Mouse (Mus musculus) stomach, postnatal 0 days (tissue): ENCODE data around the gene Cenpv. TPM values are rescaled to one million over a fixed set of nuclear protein-coding genes. Genes with fewer than 3 reads are reported as not detected.
A peak's percentile ranks its signal among the peaks of the same experiment; 100 is the strongest.

Experiments used
- ATAC-seq: fragments of 200-750 bp; cut with Nextera tagmentation; 2 replicates; pipeline ENCODE4 v1.8.0; 2017; ENCODE audit not compliant: low FRiP score, low TSS enrichment
- DNase-seq: peaks from one replicate; pipeline ENCODE4 v3.0.0-alpha.2; 2016; ENCODE audit warnings: low spot score
- H3K27ac ChIP-seq: fragments of 300-500 bp; sonication (generic); replicated peaks from 2 replicates; pipeline ENCODE4 v1.5.1; 2014; ENCODE audit warnings: mild to moderate bottlenecking, control low read depth
- H3K27me3 ChIP-seq: fragments of 300-500 bp; sonication (generic); 2 replicates; pipeline ENCODE4 v1.6.1; 2014; ENCODE audit warnings: low read length; ENCODE audit not compliant: control insufficient read depth, insufficient read depth
- H3K36me3 ChIP-seq: fragments of 300-500 bp; sonication (generic); 2 replicates; pipeline ENCODE4 v1.6.1; 2014; ENCODE audit warnings: low read length, mixed read lengths; ENCODE audit not compliant: control insufficient read depth, insufficient read depth
- H3K4me1 ChIP-seq: fragments of 300-500 bp; sonication (generic); replicated peaks from 2 replicates; pipeline ENCODE4 v1.6.1; 2014; ENCODE audit warnings: antibody characterized with exemption; ENCODE audit not compliant: control insufficient read depth, insufficient read depth
- H3K4me2 ChIP-seq: fragments of 300-500 bp; sonication (generic); replicated peaks from 2 replicates; pipeline ENCODE4 v1.6.1; 2014; ENCODE audit warnings: low read depth, mild to moderate bottlenecking, control low read depth, moderate library complexity
- H3K4me3 ChIP-seq: fragments of 300-500 bp; sonication (generic); 2 replicates; pipeline ENCODE4 v1.5.1; 2014; ENCODE audit warnings: low read depth, low read length, control low read depth
- H3K9ac ChIP-seq: fragments of 300-500 bp; sonication (generic); 2 replicates; pipeline ENCODE4 v1.6.1; 2014; ENCODE audit warnings: mild to moderate bottlenecking, low read length, control low read depth, mixed read lengths
- H3K9me3 ChIP-seq: fragments of 300-500 bp; sonication (generic); 2 replicates; pipeline ENCODE4 v1.6.1; 2016; ENCODE audit warnings: low read length; ENCODE audit not compliant: control insufficient read depth
- CTCF ChIP-seq: IDR thresholded peaks from 2 replicates; pipeline ENCODE4 v1.5.1; 2016; ENCODE audit warnings: antibody characterized with exemption, low read depth, mild to moderate bottlenecking, moderate library complexity
- EP300 ChIP-seq: optimal IDR thresholded peaks from 2 replicates; pipeline ENCODE3; 2016; ENCODE audit warnings: antibody characterized with exemption
- WGBS: fragments of 180-500 bp; shearing (Covaris S2); extraction: QIAGEN DNeasy Blood & Tissue Kit; methylation state at CpG from one replicate; pipeline ENCODE4 v1.1.7; 2014; 5-methylcytosine and 5-hydroxymethylcytosine counted together
- polyA plus RNA-seq: library from polyadenylated mRNA; unstranded; fragments of >200 nt; fragmentation: Nextera tagmentation; extraction: Ambion mirVana; gene quantifications from 2 replicates; pipeline ENCODE4 v1.2.1, GENCODE M21; 2015

Gene Cenpv
- polyA plus RNA-seq, 1 experiment from 2014 or later = 17.8 TPM

DNA sequence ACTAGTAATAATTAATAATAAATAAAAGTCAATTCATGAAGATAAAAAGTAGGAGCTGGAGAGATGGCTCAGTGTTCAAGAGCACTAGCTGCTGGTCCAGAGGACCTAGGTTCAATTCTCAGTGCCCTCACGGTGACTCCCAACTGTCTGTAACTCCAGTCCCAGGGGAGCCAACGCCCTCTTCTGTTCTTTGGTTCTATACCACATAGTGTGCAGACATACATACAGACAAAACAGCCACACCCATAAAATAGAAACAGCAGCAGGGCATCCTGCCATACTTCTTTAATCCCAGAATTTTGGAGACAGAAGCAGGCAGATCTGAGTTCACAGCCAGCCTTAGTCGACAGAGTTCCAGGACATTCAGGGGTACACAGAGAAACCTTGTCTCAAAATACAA, 4.9 kb upstream of the Cenpv start:
- no peaks in the 10 kb centered on the region for H3K4me1 ChIP-seq
- DNase-seq (no peak), ATAC-seq (no peak)
- 87% methylated on average over 3 of the region's 3 CpGs for WGBS
- no peaks in the 10 kb centered on the region for H3K36me3 ChIP-seq
- no peak overlapping the region for H3K9ac ChIP-seq
- no peaks in the 10 kb centered on the region for H3K27me3 ChIP-seq
- no peak overlapping the region for H3K4me2 ChIP-seq
- H3K9me3 ChIP-seq = no peaks in the 10 kb centered on the region
- TF ChIP-seq EP300 (no peak), CTCF (no peak)
- no peak overlapping the region for H3K4me3 ChIP-seq
- H3K27ac ChIP-seq = no peak overlapping the region

DNA sequence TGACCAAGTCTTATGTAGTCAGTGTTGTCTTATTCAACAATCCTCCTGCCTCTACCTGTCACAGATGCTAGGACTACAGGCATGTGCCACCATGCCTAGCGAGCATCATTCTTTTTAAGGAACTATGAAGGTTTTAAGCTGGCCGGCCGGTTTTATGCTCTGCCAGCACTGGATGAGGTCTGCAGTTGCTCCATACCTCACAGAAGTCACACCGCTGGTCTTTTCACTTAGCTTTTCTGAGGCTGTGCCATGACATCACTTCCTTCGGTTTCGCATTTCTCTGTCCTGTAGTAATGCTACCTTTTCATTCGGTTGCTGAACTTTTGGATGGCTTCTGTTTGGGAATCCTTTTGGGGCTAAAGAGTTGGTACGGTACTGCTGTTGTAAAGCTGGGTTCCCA, 2.5 kb upstream of the Cenpv start:
- ATAC-seq = no peak
- Histone ChIP-seq H3K4me3 (no peak overlapping the region), H3K4me1 (peaks cover 3% of the 10 kb centered on the region), H3K27me3 (no peaks in the 10 kb centered on the region), H3K27ac (no peak overlapping the region), H3K9me3 (no peaks in the 10 kb centered on the region), H3K9ac (no peak overlapping the region), H3K36me3 (no peaks in the 10 kb centered on the region), H3K4me2 (no peak overlapping the region)
- no peak for DNase-seq
- TF ChIP-seq CTCF = no peak
- no peak for TF ChIP-seq EP300
- WGBS = 65% methylated on average over 8 of the region's 8 CpGs

DNA sequence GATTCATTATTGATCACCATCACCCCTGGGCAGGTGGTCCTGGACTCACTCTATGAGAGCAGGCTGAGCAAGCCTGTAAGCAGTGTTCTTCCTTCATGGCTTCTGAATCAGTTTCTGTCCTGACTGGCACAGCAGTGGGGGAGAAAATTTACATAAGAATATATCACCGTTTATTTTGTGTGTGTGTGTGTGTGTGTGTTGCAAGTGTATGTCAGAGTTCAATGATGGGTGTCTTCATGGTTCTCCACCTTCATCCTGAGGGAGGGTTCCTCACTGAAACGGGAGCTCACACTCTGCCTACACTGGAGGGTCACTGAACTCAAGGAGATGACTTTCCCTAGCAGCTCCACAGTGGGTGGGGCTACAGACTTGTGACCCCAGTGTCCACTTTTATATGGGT, 1.9 kb upstream of the Cenpv start:
- 52% methylated on average over 2 of the region's 2 CpGs for WGBS
- Histone ChIP-seq H3K4me3 (no peak overlapping the region), H3K36me3 (no peaks in the 10 kb centered on the region), H3K4me2 (no peak overlapping the region), H3K27ac (no peak overlapping the region), H3K9ac (no peak overlapping the region), H3K9me3 (no peaks in the 10 kb centered on the region), H3K27me3 (no peaks in the 10 kb centered on the region), H3K4me1 (peaks cover 3% of the 10 kb centered on the region)
- TF ChIP-seq EP300 = no peak
- no peak for TF ChIP-seq CTCF
- ATAC-seq (no peak), DNase-seq (no peak)

DNA sequence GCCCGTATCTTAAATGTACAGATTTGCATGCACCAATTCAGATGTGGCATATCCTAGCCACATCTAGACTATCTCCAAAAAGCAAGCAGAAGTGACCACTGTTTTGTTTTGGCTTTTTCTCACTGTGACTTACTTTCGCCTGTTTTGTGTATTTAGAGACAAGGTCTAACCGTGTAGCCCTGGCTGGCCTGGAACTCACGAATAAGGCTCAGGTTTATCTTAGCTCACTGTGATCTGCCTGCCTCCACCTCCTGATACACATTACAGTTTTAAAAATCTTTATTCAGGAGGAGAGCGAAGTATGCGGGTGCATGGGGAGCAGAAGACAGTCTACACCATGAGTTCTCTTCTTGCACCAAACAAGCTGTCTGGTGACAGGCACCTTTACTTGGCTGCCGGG, 1.1 kb upstream of the Cenpv start:
- 88% methylated on average over 7 of the region's 7 CpGs for WGBS
- H3K4me2 ChIP-seq = no peak overlapping the region
- no peak overlapping the region for H3K4me3 ChIP-seq

DNA sequence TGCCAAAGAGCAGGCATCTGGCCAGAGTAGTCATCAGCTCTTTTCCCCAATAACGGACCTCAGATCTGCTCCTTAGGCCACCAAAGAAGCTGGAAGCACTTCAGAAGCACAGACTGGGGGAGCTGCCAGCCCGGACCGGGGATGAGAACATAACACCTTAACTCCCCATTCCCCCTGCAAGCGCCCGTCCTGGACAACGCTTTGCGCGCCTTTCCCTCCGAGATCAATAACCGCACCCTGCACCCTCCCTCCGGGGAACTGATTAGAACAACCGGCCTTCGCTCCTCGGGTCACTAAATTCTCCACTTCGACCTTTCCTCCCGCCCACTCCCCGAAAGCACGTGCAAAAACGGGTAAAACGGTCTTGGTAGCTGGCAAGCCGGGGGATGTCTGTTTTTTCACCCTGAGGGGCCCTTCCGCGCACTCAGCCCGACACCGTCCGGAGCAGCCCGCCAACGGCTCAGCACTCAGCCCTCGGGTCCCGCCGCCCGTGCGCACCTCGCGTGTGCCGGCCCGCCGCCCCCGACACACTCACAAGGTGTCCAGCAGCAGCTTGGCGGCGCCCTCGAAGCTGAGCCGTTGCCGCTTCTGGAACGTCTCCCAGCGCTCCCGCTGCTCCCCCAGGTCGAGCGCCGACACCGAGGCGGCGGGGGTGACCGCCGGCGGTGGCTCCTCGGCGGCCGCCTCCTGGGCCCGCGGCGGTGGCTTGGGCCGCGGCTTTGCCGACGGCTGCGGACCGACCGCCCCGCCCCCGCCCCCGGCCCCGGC, 556 bp downstream of the Cenpv start:
- Histone ChIP-seq H3K4me2 (peak overlapping the region; percentile 96), H3K4me3 (peak overlapping the region; percentile 73), H3K9me3 (no peaks in the 10 kb centered on the region), H3K36me3 (no peaks in the 10 kb centered on the region), H3K27me3 (no peaks in the 10 kb centered on the region), H3K27ac (peak overlapping the region; percentile 77), H3K4me1 (peaks cover 3% of the 10 kb centered on the region), H3K9ac (peak overlapping the region; percentile 87)
- DNase-seq (peak; percentile 69), ATAC-seq (peak; percentile 74)
- no peak for TF ChIP-seq EP300
- TF ChIP-seq CTCF = 0 out of 2 replicates have a peak, but pooled peaks have one; percentile 18
- under 1% methylated on average over 49 of the region's 73 CpGs for WGBS

More for the DNA sequence above, 1.1 kb upstream of the Cenpv start:
- no peak for TF ChIP-seq CTCF
- TF ChIP-seq EP300 = no peak
- DNase-seq (no peak), ATAC-seq (no peak)
- Histone ChIP-seq H3K4me1 (peaks cover 3% of the 10 kb centered on the region), H3K9ac (no peak overlapping the region), H3K27me3 (no peaks in the 10 kb centered on the region), H3K36me3 (no peaks in the 10 kb centered on the region), H3K27ac (no peak overlapping the region), H3K9me3 (no peaks in the 10 kb centered on the region)

DNA sequence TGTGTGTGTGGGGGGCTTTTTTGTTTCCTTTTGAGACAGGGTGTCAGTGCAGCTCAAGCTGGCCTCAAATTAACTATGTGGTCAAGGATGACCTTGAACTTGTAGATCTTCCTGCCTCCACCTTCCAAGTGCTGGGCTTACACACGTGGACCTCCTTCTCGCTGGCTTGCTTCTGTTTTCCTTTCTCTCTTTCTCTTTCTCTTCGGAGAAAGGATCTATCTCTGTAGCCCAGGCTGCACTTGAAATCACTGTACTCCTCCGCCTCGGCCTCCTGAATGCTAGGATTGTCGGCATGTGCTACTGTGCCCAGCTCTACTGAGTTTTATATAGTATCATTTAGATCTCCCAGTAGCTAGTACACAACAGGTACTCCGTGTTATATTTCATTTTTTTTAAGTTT, 1.5 kb downstream of the Cenpv start:
- 67% methylated on average over 7 of the region's 7 CpGs for WGBS
- no peak overlapping the region for H3K27ac ChIP-seq
- no peak for TF ChIP-seq CTCF
- no peak overlapping the region for H3K4me3 ChIP-seq
- H3K27me3 ChIP-seq = no peaks in the 10 kb centered on the region
- H3K9ac ChIP-seq = no peak overlapping the region
- H3K9me3 ChIP-seq = no peaks in the 10 kb centered on the region
- no peaks in the 10 kb centered on the region for H3K36me3 ChIP-seq
- peaks cover 3% of the 10 kb centered on the region for H3K4me1 ChIP-seq
- H3K4me2 ChIP-seq = no peak overlapping the region
- DNase-seq (no peak), ATAC-seq (no peak)
